Mouse (Mus musculus) lung, adult 18-20 months (tissue): Measurements from ENCODE around the gene Izumo1.
A peak's percentile ranks its signal among the peaks of the same experiment; 100 is the strongest.

Experiments
- DNase-seq, 2 experiments: peaks; one replicate each; pipeline ENCODE4 v3.0.0; 2022; ENCODE audit warnings: mixed read lengths in 2 of 2

The Izumo1 gene

GRCm38 (mm10) chr7:45621443-45621842 is at the start of gene Izumo1:
Gene Izumo1 (plus strand): TSS chr7:45621811.
- DNase-seq: peak in 1 of 2 experiments; percentile 50

GRCm38 (mm10) chr7:45571966-45572365 is 49.6 kb upstream of the Izumo1 start:
- no peak for DNase-seq

GRCm38 (mm10) chr7:45573954-45574353 is 47.7 kb upstream of the Izumo1 start:
- DNase-seq: no peak

- no peak for DNase-seq
Measured at GRCm38 (mm10) chr7:45574472-45575379, 46.9 kb upstream of the Izumo1 start.

- DNase-seq: no peak
Measured at GRCm38 (mm10) chr7:45585923-45586322, 35.7 kb upstream of the Izumo1 start.

- DNase-seq: no peak
Measured at GRCm38 (mm10) chr7:45587631-45588592, 33.7 kb upstream of the Izumo1 start.

GRCm38 (mm10) chr7:45589173-45589572 is 32.4 kb upstream of the Izumo1 start:
- peak; percentile 96 for DNase-seq

DNA sequence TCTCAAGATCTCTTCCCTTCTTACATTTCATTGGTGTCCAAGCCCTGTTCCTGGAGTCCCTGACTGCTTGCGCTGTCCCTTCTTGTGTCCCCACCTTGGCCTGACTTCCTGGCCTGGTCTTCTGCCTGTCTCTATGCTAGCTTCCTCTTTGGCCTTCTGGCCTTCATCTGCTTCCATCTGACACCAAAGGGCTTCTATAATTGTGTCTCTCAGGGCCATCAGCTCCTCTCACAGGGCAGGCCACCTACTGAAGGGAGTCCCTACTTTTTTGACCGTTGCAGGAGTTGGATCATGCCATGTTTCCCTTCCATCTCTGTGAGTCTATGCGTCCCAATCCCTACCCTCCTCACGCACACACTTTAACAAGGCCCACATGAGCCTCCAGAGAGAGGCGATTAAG is 31.7 kb upstream of the Izumo1 start:
- no peak for DNase-seq

DNA sequence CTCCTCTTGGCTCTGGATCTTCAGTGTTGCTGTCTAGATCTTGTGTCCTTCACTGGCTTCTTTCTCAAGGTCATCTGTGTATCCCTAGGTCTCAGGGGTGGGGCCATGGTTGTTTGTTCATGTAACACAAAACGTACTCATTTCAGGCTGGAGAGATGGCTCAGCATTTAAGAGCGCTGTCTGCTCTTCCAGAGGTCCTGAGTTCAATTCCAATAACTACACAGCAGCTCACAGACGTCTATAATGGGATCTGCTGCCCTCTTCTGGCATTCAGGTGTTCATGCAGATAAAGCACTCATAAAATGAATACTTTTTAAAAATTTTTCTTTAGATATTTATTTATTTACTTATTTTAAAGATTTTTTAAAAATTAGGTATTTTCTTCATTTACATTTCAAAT is 30.7 kb upstream of the Izumo1 start:
- DNase-seq: no peak

DNA sequence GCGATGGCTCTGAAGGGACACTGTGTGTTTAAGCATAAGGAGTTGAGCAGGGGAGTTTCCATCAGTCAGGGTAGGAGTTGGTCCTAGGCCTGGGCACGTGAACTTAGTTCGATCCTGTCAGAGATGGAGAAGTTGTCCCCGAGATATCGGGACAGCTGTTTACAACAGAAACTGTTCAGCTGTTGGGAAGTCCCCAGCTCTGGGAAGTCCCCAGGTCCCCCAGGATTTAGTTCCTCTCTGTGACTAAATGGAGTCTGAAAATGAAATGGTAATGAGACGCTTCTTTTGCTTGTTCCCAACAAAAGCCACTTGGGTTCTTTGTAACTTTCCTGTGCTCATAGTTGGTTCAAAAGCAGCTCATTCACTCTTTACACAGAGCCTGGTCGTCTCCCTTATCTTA is 29.7 kb upstream of the Izumo1 start:
- DNase-seq: no peak

DNA sequence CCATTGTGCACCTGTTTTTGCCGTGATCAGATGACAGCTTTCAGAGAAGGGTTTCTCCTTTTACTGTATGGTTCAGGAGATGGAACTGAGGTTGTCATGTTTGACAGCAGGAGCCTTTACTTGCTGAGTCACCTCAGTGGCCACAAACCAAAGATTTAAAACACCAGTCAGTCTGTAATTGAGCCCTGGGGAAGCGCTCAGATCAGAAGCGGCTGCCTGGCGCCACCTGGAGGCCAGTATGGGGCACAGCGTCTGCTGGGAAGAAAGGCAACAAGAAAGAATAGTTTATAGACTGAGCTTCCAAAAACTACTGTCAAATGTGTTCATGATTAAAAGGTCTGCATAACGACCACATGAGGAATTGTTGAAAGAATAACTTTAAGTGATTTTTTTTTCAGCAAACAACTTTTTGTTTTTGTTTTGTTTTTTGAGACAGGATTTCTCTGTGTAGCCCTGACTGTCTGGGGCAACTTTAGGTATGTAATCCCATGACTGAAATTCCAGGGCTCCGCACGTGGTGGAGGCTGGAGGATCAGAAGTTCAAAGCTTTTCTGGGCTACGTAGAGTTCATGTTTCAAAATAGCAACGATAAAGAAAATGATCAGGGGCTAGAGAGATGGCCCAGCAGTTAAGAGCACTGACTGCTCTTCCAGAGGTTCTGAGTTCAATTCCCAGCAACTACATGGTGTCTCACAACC is 28.3 kb upstream of the Izumo1 start:
- DNase-seq: peak; percentile 58 to 69

- no peak for DNase-seq
Measured at GRCm38 (mm10) chr7:45595176-45595575, 26.4 kb upstream of the Izumo1 start.

- DNase-seq: no peak
Measured at GRCm38 (mm10) chr7:45596107-45596506, 25.5 kb upstream of the Izumo1 start.

- DNase-seq: no peak
Measured at GRCm38 (mm10) chr7:45597013-45597412, 24.6 kb upstream of the Izumo1 start.

- DNase-seq: no peak
Measured at GRCm38 (mm10) chr7:45597527-45597926, 24.1 kb upstream of the Izumo1 start.

GRCm38 (mm10) chr7:45598960-45599879 is 22.4 kb upstream of the Izumo1 start:
- DNase-seq: no peak

GRCm38 (mm10) chr7:45605704-45606289 is 15.8 kb upstream of the Izumo1 start:
- no peak for DNase-seq

GRCm38 (mm10) chr7:45609511-45609910 is 12.1 kb upstream of the Izumo1 start:
- no peak for DNase-seq

DNA sequence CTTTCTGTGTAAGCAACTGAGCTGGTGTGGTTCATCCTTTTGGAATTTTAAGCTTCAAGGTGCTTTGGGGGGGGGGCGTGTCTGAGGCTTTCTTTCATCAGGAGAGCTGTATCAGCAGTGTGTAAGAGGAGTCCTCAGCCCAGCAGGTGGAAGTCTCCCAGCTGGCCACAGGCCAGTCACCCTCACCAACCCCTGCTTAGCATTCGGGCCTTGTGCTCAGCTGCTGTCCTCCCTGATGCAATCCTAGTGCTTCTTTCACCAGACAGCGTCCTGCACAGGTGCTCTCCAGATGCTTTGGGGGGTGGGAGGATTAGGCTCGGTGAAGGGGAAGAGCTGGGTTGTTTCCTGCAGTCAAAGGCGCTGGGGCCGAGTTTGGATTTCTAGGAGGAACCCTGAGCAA is 5.3 kb upstream of the Izumo1 start:
- DNase-seq: no peak

DNA sequence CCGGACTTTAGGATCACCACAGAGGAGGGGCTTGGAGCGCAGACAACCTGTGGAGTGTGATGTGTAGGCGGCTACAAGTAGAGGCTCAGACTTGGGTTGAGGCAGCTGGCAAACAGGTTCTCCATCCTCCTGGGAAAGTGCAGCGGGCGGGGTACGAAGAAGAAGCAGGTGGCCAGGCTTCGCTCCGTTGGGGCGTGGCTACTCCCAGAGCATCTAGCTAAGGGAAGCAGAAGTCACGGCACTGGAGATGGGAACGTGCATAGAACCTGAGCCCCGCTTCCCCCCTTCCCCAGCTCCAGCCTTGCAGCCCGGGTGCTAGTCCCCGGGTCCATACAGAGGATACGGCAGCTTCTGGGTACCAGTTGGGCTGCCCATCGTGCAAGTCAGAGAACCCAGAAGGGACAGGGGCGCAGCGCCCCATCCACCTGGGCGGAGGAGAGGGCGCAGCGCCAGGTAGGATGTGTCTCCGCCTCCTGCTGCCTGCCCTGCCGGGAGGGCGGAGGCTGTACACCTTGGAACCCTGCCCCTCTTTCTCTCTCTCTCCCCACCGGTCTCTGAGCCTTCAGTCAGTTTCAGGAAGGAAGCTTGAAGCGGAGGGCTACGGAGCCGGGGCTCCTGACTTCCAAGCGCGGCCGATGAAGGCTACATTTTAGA is 4.4 kb upstream of the Izumo1 start, which contains the start of gene Fut1:
Fut1 (plus strand) TSS at position 248 of the 654 bp plus-strand sequence.
- peak in 1 of 2 experiments; percentile 25 for DNase-seq

GRCm38 (mm10) chr7:45618316-45618715 is 3.3 kb upstream of the Izumo1 start:
- DNase-seq: no peak
